Mouse (Mus musculus) heart, adult 2 months (tissue): ENCODE measurements around the gene Map4k4.

ENCODE experiments used
- CTCF ChIP-seq: fragments of 200-600 bp; IDR thresholded peaks from 2 replicates; pipeline ENCODE4 v1.8.1; 2022; ENCODE audit warnings: antibody characterized with exemption, mild to moderate bottlenecking, moderate library complexity
- EP300 ChIP-seq: fragments of 200-500 bp; IDR thresholded peaks from 2 replicates; pipeline ENCODE4 v1.6.1; 2011; ENCODE audit warnings: low read depth, low read length, control low read depth; ENCODE audit not compliant: insufficient read depth

DNA sequence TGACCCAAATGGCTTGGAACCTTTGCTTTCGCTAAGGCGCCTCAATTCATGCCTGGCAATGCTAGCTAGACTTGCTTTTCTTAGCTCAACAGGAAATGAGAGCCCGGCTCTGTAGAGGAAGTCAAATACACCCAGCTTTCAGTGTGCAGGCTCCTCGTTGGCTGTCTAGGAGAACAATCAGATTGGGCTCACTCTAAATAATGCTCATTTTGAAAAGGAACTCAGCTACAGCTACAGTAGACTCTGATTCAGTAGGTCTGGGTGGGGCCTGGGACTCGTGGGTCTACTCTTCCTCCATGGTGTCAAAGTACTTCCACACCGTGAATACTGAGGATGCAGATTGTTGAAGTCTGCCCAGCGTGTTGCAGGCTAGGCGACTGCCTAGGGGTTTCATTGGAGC lies 22.0 kb downstream of the Map4k4 start:
- TF ChIP-seq CTCF (no peak), EP300 (peak; percentile 16; the same call in 1 of the 2 replicates)
